Mouse (Mus musculus) kidney, adult 2 months (tissue): ENCODE measurements at regions not wholly inside any gene's neighbourhood (a gene's known extent, or its start where the extent isn't known, plus 50 kb on each side); places are given as distances from the start of the nearest gene placed in this dataset.

Experiments used
- CTCF ChIP-seq: fragments of 200-500 bp; conservative IDR thresholded peaks from 2 replicates; pipeline ENCODE4 v1.5.1; 2011; ENCODE audit warnings: low read depth, mild to moderate bottlenecking, control low read depth, low read length, moderate library complexity, mixed read lengths; ENCODE audit not compliant: insufficient read depth, insufficient read length
- POLR2A ChIP-seq: fragments of 200-500 bp; IDR thresholded peaks from one replicate; pipeline ENCODE4 v1.6.1; 2011; ENCODE audit warnings: low read depth, low read length, control low read depth

DNA sequence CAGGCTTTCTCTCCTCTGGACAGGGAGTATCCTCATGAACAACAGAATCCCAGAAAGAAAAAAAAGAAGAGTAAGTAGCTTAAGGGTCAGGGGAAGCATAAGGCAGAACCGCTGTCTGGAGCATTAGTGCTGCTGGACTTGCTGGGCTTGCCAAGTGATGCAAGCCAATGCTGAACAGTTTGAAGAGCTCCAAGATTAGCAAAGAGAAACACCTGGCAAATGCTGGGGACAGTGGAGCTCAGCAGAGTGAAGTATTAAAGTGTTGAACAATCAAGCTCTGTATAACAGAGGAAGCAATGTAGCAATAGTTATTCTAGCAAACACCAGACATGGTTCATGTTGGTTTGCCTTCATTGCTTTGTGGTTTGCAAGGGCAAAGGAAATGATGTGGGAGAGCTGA lies 1100.1 kb downstream of the Mrps31 start:
- TF ChIP-seq CTCF (no peak), POLR2A (no peak)
